Mouse (Mus musculus) megakaryocyte-erythroid progenitor cell, adult 5-6 weeks (primary cell): Measurements from ENCODE around the gene P3h3. TPM values are rescaled to one million over a fixed set of nuclear protein-coding genes. Genes with fewer than 3 reads are reported as not detected.
A peak's percentile ranks its signal among the peaks of the same experiment; 100 is the strongest.
"Not testable (repeated sequence)": the region's sequence is repeated elsewhere in the genome, so short reads cannot be mapped to it uniquely, and the experiment has no call there.

ENCODE experiments used
- ATAC-seq: replicated peaks from 2 replicates; pipeline ENCODE4 v1.8.0; 2016; ENCODE audit warnings: mild to moderate bottlenecking, inconsistent platforms; ENCODE audit not compliant: severe bottlenecking, poor library complexity, low FRiP score, low TSS enrichment
- total RNA-seq, 2 experiments: library from RNA; stranded (forward) in 1 of 2; stranded (reverse) in 1 of 2; fragments of 200-1000, 215-1000 nt in 1 of 2; fragments of >200 nt in 1 of 2; fragmentation: Nextera tagmentation in 1 of 2; gene quantifications; 2 replicates each; pipeline ENCODE4 v1.2.3; 2014 to 2017

P3h3 gene
- total RNA-seq, 2 experiments from 2014 or later, result 0.61 to 0.89 TPM

DNA sequence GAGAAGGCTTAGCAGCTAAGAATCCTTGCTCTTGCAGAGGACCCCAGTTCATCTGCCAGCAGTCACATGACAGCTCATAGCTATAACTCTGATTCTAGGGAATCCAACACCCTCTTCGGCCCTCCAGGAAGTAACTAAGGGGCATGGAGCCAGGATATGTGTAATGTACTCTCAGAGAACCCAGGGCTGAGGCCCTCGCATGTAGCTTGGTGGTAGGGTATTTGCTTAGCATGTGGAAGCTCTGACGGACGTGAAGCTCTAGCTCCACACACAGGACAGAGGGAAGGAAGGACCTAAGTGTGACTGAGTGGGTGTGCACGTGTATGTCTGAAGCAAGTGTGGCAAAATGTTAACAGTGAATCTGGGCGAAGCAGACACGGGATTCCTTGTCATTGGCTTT, 21.1 kb downstream of the P3h3 start:
- ATAC-seq, result no peak

DNA sequence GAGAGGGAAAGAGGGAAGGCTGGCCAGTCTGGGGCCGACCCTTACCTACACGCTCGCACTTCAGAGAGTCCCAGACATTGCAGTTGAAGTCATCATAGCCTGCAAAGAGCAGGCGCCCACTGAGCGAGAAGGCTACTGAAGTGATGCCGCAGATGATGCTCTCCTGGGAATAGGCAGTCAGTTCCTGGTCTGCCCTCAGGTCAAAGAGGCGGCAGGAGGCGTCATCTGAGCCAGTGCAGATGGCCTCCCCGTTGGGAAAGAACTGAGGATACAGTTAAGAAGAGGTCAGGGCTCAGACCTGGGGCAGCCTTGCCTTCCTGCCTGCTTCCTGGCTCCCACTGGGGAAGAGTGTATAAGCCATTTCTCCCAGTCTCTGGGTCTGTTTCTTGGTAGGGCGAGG, 22.0 kb downstream of the P3h3 start:
- no peak for ATAC-seq

DNA sequence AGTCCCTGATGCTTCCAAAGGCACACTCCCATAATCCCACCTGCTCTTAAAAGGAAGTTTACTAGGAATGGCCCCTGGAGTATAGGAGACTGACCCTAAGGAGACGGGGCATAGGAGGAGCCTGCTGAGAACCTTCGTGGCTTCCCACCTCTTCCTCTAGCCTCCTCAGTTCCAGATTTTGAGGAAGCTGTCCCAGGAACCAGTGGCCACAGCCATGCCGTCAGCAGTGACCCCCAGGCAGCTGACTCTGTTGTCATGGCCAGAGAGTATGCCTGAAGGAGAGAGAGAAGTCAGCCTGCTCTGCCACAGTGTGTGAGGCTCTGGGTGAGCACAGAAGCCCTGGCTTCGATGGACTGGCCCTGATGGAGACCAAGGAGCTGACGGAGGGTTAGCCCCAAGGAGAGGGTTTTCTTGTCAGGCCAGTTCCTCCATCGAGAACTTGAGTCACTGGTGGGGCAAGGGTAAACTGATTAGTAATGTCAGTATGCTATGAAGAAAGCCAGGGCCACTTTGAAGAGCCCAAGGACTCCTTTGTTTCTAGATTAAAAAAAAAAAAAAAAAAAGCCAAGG, 23.0 kb downstream of the P3h3 start:
- ATAC-seq, result no peak

- no peak for ATAC-seq
These were observed 25.9 kb downstream of the P3h3 start for GRCm38 (mm10) chr6:124831649-124832048.

DNA sequence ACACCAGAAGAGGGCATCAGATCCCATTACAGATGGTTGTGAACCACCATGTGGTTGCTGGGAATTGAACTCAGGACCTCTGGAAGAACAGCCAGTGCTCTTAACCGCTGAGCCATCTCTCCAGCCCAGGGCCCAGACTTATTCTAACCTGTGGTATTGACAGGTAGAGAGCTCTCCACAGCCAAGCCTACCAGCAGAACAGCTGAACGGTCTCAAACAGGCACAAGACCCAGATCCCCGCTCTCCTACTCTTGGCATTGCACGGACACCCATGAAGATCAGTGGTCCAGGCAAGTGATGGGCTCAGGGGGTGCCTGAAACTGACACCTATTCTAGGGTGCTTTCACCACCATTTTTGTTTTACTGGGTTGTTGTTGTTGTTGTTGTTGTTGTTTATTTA, 26.4 kb downstream of the P3h3 start:
- not testable (repeated sequence) for ATAC-seq

DNA sequence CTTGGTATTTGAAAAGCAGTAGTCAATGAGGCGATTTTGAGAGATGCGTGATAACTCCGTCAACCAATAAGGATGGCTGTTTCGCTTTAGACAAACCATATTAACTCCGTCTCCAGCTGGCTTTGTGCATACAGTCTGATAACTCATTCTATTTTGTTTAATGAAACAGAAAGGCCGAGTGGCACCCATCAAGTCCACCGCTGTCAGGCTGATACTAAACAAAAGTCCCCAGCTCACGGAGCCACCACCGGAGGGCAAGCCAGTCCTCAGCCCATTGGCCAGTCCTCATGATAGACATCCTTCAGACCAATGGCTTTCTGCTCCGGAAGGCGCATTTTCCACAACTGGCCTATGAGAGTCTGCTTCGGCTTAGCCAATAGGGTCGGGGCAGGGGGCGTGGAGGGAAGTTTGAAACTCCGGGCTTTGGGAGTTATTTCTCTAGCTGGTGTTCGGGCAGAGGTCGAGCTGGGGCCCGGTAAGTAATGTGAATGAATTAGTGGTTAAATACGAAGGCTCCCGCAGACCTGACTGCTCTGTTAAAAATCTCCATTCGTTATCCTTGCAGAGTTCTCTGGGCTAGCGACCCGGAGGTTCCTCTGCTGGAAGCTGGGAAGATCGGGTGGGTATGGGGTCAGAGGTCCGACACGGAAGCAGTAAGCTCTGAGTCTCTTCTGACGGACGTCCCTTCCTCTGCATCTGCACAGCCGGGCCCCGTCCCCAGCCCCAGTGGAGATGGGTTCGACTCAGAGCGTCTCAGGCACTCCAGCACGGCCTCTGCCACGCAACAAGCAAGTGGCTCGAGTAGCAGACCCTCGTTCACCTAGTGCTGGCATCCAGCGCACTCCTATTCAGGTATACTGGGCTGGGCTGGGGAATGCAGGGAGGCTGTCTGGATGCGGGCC, 27.5 kb downstream of the P3h3 start:
- peak; percentile 75 for ATAC-seq

GRCm38 (mm10) chr6:124828868-124829798, 28.4 kb downstream of the P3h3 start, which contains the start of the genes Usp5 and Cdca3:
Gene Usp5, minus strand, starts transcription at chr6:124829484.
Gene Cdca3, plus strand, starts transcription at chr6:124829547.
- peak; percentile 84 for ATAC-seq

DNA sequence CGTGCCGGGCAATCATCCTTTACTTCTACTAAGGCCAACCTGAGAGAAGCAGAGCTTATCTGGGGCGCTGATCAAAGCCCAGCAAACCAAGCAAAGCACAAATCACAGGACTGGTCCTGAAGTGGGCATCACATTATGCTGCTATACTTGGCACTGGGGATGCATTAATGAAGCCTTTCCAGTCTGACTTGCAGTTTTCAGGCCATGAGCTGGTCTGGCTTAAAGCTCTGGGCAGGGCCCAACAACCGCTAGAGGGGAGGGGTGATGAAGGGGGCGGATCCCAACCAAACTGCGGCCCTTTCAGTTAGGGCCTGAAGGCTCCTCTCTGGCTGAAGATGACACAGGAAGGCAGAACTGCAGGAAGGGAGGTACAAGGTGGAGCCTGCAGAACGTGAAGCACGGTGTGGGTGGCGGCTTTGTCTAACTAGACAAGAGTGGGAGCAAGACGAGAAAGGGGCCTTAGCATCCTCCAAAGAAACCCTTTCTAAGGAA, 29.4 kb downstream of the P3h3 start:
- ATAC-seq, result peak; percentile 34

DNA sequence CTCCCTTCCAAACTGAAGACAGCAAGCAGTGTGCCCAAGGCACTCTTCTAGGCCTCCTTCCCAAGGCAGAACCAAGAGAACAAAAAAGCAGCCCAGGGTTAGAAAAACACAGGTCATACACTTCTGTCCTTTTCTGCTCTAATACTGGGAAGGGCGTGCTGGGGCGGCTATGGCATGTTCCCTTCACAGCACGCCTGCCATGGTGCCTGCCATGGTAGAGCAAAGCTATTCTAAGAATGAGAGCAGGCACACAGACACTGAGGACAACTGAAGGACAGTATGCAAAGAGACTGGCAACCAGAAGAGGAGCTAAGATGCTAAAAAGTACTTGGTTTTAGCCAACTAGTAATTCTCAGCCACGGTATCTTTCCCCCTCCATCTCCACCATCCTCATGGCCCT, 35.5 kb downstream of the P3h3 start:
- ATAC-seq, result no peak

DNA sequence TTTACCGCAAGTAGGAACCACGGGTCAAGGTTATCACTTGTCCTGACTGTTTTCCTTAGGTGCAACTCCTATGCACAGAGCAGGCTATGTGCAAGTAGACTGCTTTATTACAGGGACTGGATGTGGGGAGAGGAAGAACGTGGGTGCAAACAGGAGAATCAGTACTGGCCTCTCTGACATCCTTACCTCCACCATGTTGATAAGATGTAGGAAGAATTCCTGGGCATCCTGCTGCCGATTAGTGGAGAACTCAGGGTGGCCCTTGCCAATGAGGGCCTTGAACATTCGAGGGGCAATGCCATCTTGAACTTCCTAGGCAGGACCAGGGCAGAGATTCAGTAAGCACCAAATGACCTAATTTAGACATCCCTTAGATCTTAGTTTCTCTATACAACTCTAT, 36.7 kb downstream of the P3h3 start:
- ATAC-seq, result no peak

GRCm38 (mm10) chr6:124817971-124818370, 39.6 kb downstream of the P3h3 start:
- no peak for ATAC-seq

- no peak for ATAC-seq
These were observed 40.0 kb downstream of the P3h3 start for GRCm38 (mm10) chr6:124817563-124817962.

- no peak for ATAC-seq
These were observed 40.4 kb downstream of the P3h3 start for GRCm38 (mm10) chr6:124817125-124817524.

- ATAC-seq, result no peak
These were observed 40.9 kb downstream of the P3h3 start for GRCm38 (mm10) chr6:124816611-124817010.

DNA sequence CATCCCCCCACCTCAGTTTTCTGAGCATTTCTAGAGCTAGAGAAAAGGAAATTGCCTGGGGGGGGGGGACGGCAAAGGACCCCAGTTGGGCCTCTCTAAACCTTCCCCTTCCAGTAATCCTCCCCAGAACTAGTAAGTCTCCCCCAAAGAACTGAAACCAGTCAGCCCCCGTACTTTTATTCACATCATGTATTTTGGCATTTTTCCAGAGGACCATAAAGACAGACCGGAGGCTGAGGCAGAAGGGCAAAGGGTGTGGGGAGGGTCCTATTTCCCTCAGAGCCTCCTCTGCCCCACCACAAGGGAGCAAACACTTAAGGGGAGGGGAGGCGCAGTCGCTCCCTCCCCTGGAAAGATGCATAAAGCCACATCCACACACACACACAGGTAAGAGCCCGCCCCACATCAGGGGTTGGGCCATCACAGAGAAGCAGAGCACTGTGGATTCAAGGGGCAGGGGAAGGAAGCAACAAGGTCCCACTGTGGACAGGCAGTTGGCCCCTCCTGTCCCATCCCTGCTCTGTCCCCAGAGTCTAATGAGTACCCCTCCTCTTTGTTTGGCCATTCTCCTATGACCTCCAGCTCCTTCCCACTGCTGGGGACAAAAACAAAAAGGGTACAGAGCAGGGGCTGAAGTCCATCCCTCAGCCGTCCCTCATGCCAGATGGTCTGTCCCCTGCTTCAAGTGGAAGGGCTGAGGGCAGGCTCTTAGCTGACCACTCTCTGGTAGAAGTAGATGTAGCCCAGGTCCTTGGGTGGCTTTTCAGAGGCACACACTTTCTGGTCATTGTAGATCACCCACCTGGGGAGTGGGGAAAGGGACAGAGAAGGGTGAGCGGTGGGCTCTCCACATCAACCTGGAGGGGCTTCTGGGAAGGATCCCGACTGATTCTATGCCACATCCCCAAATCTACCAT, 42.4 kb downstream of the P3h3 start:
- no peak for ATAC-seq

GRCm38 (mm10) chr6:124814448-124814847, 43.1 kb downstream of the P3h3 start:
- peak; percentile 20 for ATAC-seq

DNA sequence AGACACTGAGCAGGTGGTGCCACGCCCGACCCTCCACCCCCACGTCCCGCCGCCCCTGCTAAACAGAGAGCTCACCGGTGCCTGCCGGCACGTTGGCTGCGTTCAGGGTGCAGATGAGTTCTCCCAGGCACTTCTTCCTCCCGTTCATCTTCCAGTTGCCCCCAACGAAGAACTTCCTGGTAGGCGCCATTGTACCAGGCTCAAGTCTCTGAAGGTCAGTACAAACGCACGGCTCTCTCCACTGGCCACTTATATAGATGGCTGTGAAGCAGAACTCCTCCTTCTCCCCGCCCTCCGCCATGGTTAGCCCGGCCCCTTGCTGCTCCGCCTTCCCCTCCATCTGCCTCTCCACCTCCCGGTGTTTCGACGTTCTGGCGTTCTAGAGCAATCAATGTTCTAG, 43.6 kb downstream of the P3h3 start, which contains the start of gene Tpi1:
Tpi1 (minus strand) TSS at position 364 of the 400 bp plus-strand sequence.
- peak; percentile 85 for ATAC-seq

GRCm38 (mm10) chr6:124813496-124813895, 44.1 kb downstream of the P3h3 start:
- peak; percentile 42 for ATAC-seq

DNA sequence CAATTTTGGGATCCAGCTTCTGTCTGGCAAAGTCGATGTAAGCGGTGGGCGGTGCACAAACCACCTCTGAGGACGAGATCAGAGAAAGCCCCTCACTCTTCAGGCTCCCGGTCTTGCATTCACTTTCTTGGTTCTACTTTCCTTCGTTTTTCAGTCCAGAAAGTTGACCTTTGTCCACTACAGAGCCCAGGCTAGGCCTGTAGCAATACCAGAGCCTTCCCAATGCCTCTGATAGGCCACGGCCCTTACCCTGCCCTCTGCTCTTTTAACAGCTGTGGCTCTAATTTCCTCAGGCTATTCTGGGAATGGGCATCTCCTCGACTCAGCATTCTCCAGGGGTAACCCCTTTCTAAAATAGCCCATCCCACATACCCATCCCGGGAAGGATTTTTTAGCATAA, 44.7 kb downstream of the P3h3 start:
- ATAC-seq, result no peak
